Mouse (Mus musculus) kidney, postnatal 0 days (tissue): ENCODE measurements at regions not wholly inside any gene's neighbourhood (a gene's known extent, or its start where the extent isn't known, plus 50 kb on each side); places are given as distances from the start of the nearest gene placed in this dataset.
"Not testable (repeated sequence)": the region's sequence is repeated elsewhere in the genome, so short reads cannot be mapped to it uniquely, and the experiment has no call there.

ENCODE experiments used
- ATAC-seq: fragments of 200-750 bp; cut with Nextera tagmentation; replicated peaks from 2 replicates; pipeline ENCODE4 v1.8.0; 2017; ENCODE audit warnings: low read depth, moderate number of reproducible peaks, moderate TSS enrichment, moderate library complexity; ENCODE audit not compliant: low FRiP score
- DNase-seq: peaks from one replicate; pipeline ENCODE4 v3.0.0-alpha.2; 2016; ENCODE audit warnings: low spot score
- H3K27ac ChIP-seq: fragments of 300-500 bp; sonication (generic); 2 replicates; pipeline ENCODE4 v1.5.1; 2014; ENCODE audit warnings: mild to moderate bottlenecking
- H3K27me3 ChIP-seq: fragments of 300-500 bp; sonication (generic); 2 replicates; pipeline ENCODE4 v1.6.1; 2014; ENCODE audit warnings: low read length, mixed read lengths; ENCODE audit not compliant: insufficient read depth
- H3K36me3 ChIP-seq: fragments of 300-500 bp; sonication (generic); 2 replicates; pipeline ENCODE4 v1.6.1; 2014; ENCODE audit warnings: low read length, mixed read lengths; ENCODE audit not compliant: insufficient read depth
- H3K4me1 ChIP-seq: fragments of 300-500 bp; sonication (generic); replicated peaks from 2 replicates; pipeline ENCODE4 v1.6.1; 2014; ENCODE audit warnings: antibody characterized with exemption, low read length, mixed read lengths; ENCODE audit not compliant: insufficient read depth
- H3K4me2 ChIP-seq: fragments of 300-500 bp; sonication (generic); 2 replicates; pipeline ENCODE4 v1.6.1; 2014; ENCODE audit warnings: mild to moderate bottlenecking, low read length, moderate library complexity, mixed read lengths
- H3K4me3 ChIP-seq: fragments of 300-500 bp; sonication (generic); replicated peaks from 2 replicates; pipeline ENCODE4 v1.5.1; 2014; ENCODE audit warnings: low read depth, low read length
- H3K9ac ChIP-seq: fragments of 300-500 bp; sonication (generic); 2 replicates; pipeline ENCODE4 v1.6.1; 2014; ENCODE audit warnings: low read depth, low read length
- H3K9me3 ChIP-seq: fragments of 300-500 bp; sonication (generic); replicated peaks from 2 replicates; pipeline ENCODE4 v1.6.1; 2016; ENCODE audit warnings: low read length, inconsistent platforms, mixed read lengths
- CTCF ChIP-seq: IDR thresholded peaks from 2 replicates; pipeline ENCODE4 v1.5.1; 2016; ENCODE audit warnings: antibody characterized with exemption, low read depth, mild to moderate bottlenecking, moderate library complexity
- WGBS: fragments of 180-500 bp; shearing (Covaris S2); extraction: QIAGEN DNeasy Blood & Tissue Kit; methylation state at CpG from one replicate; pipeline ENCODE4 v1.1.7; 2014; 5-methylcytosine and 5-hydroxymethylcytosine counted together

DNA sequence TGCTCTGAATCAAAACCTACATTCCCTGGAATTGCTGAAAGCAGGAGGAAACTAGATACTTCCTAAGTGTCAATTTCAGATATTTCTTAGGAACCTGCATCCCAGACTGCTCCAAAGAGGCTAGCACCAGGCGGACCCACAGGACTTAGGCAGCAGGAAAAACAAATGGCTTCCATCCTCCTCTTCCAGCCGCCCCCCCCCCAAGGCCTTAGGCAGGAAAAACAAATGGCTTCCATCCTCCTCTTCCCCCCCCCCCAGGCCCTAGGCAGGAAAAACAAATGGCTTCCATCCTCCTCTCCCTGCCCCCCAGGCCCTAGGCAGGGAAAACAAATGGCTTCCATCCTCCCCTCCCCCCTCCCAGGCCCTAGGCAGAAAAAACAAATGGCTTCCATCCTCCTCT is 64.5 kb upstream of the Nap1l2 start:
- H3K27ac ChIP-seq = no peak overlapping the region
- H3K4me2 ChIP-seq = no peak overlapping the region
- no peak for DNase-seq
- 70% methylated on average over 1 of the region's 2 CpGs for WGBS
- no peaks in the 10 kb centered on the region for H3K27me3 ChIP-seq
- H3K4me3 ChIP-seq = no peak overlapping the region
- no peaks in the 10 kb centered on the region for H3K4me1 ChIP-seq
- H3K9ac ChIP-seq = no peak overlapping the region
- H3K9me3 ChIP-seq = no peaks in the 10 kb centered on the region
- ATAC-seq = no peak
- H3K36me3 ChIP-seq = no peaks in the 10 kb centered on the region
- no peak for TF ChIP-seq CTCF

GRCm38 (mm10) chrX:103251478-103251877 is 65.0 kb upstream of the Nap1l2 start:
- H3K36me3 ChIP-seq, ATAC-seq, H3K9ac ChIP-seq, H3K4me2 ChIP-seq, H3K9me3 ChIP-seq, DNase-seq, H3K27me3 ChIP-seq, H3K4me1 ChIP-seq, H3K4me3 ChIP-seq, H3K27ac ChIP-seq: not testable (repeated sequence)

- not testable (repeated sequence) for H3K9me3 ChIP-seq, H3K36me3 ChIP-seq, DNase-seq, H3K4me2 ChIP-seq, H3K4me3 ChIP-seq, H3K27me3 ChIP-seq, H3K9ac ChIP-seq, H3K27ac ChIP-seq, H3K4me1 ChIP-seq, ATAC-seq
- 60% methylated on average over 1 of the region's 1 CpGs for WGBS
These were observed 65.8 kb upstream of the Nap1l2 start for GRCm38 (mm10) chrX:103252056-103252850.

DNA sequence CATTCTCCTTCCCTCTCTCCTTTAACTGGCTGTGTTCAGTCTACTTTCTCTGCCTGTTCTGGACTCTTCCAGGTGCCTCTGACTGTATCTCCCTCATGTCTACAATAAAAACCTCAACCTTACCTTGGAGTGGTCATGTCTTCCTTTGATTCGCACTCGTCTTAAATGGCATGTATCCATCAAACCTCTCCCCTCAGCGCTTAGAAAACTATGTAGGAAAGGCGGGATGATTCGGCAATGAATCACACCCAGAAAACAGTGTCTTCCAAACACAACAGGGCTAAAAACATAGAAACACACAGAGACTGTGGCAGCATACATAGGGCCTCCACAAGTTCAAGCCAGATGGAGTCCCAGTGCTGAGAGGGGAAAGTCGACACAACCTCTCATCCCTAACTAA is 66.4 kb upstream of the Nap1l2 start:
- DNase-seq (no peak), ATAC-seq (no peak)
- no peaks in the 10 kb centered on the region for H3K4me1 ChIP-seq
- no peak overlapping the region for H3K4me3 ChIP-seq
- no peaks in the 10 kb centered on the region for H3K36me3 ChIP-seq
- no peak overlapping the region for H3K4me2 ChIP-seq
- no peak overlapping the region for H3K9ac ChIP-seq
- TF ChIP-seq CTCF = no peak
- H3K27ac ChIP-seq = no peak overlapping the region
- no peaks in the 10 kb centered on the region for H3K27me3 ChIP-seq
- no peaks in the 10 kb centered on the region for H3K9me3 ChIP-seq
- 82% methylated on average over 6 of the region's 6 CpGs for WGBS

- Histone ChIP-seq H3K4me2 (no peak overlapping the region), H3K9me3 (no peaks in the 10 kb centered on the region), H3K27ac (no peak overlapping the region), H3K27me3 (no peaks in the 10 kb centered on the region), H3K4me1 (no peaks in the 10 kb centered on the region), H3K9ac (no peak overlapping the region), H3K4me3 (no peak overlapping the region), H3K36me3 (no peaks in the 10 kb centered on the region)
- WGBS = 66% methylated on average over 3 of the region's 3 CpGs
- ATAC-seq = no peak
- TF ChIP-seq CTCF = no peak
- DNase-seq = no peak
These were observed 66.3 kb upstream of the Cdx4 start for GRCm38 (mm10) chrX:103254867-103255266.

- H3K9ac ChIP-seq = no peak overlapping the region
- H3K36me3 ChIP-seq = no peaks in the 10 kb centered on the region
- no peaks in the 10 kb centered on the region; the same call in 1 of the 2 replicates for H3K27me3 ChIP-seq
- no peak overlapping the region for H3K27ac ChIP-seq
- no peak overlapping the region for H3K4me3 ChIP-seq
- peak; percentile 60 for DNase-seq
- no peak overlapping the region for H3K4me2 ChIP-seq
- ATAC-seq = no peak
- no peaks in the 10 kb centered on the region for H3K4me1 ChIP-seq
- WGBS = 11% methylated on average over 2 of the region's 2 CpGs
- TF ChIP-seq CTCF = peak; percentile 73
- H3K9me3 ChIP-seq = no peaks in the 10 kb centered on the region
These were observed 61.3 kb upstream of the Cdx4 start for GRCm38 (mm10) chrX:103259882-103260281.
